Mouse (Mus musculus): ENCODE data around the gene Ephx3.

DNA sequence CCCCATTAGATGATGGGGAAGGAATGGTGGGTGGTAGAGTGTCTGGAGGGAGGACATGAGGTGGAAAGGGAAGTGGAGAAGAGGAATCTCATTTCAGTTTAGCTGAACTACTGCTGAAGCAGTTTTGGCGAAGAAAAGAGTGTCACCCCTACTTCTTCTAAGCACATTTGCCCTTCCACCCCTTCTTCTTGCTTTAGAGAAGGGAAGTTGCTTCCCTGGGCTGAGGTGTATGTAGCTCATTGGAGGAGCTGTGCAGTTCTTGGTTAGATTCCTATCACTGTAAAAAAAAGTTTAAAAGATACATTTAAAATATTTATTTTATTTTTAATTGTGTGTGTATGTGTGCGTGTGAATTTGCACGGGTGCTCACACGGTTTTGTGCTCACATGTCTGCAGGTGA lies 12.4 kb downstream of the Ephx3 start:
- TF ChIP-seq POLR2A (IDR thresholded peaks at IDR 0.05; ENCODE audit: borderline replicate concordance, control insufficient read depth, low read depth, low read length): no peak
- no peak for TF ChIP-seq CTCF (IDR thresholded peaks at IDR 0.05; ENCODE audit: control insufficient read depth, insufficient read depth, low read length)

Measured in bone marrow, adult 2 months (tissue).